Mouse (Mus musculus): ENCODE measurements around the gene Nbl1. TPM values are rescaled to one million over a fixed set of nuclear protein-coding genes. Genes with fewer than 3 reads are reported as not detected.

Gene Nbl1
- total and polyA plus RNA-seq, 3 experiments = 0.89 to 2.0 (median 1.5) TPM

DNA sequence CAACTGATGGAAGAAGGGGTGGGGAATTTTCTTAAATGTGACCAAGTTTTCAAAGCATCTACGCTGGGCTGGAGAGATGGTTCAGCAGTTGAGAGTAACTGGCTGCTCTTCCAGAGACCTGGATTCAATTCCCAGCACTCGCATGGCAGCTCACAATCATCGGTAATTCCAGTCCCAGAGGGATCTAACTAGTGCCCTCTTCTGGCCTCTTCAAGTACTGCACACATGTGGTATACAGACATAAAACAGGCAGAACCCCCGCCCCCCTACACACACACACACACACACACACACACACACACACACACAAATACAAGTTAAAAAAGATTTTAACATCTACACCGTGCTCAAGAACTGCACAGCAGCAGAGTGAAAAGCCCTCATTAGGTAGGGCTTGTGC, 22.9 kb upstream of the Nbl1 start:
- H3K27ac ChIP-seq (ENCODE audit: insufficient read depth, low read depth) = no peak overlapping the region
- H3K79me2 ChIP-seq (replicated peaks; ENCODE audit: control insufficient read depth, extremely low read depth, insufficient read depth, poor library complexity, severe bottlenecking) = peaks cover 91% of the 10 kb centered on the region
- no peak overlapping the region for H3K4me3 ChIP-seq (replicated peaks in 1 of 3; ENCODE audit: low read depth in 2 of 3, low read length in 2 of 3, poor library complexity in 1 of 3)
- in situ Hi-C loops (cut with MboI; ENCODE audit: low pct_ligation_motif_present, low pct_unique_long_range_greater_than_20kb, low sequenced_read_pairs) = no loop called here
- dilution Hi-C loops (cut with MboI; ENCODE audit: extremely low pct_ligation_motif_present, extremely low pct_unique_long_range_greater_than_20kb, low sequenced_read_pairs) = no loop called here
- no peak overlapping the region for H3K9ac ChIP-seq (ENCODE audit: insufficient read depth, low read depth)
- H3K4me2 ChIP-seq (ENCODE audit: insufficient read depth, low read depth, poor library complexity, severe bottlenecking) = no peak overlapping the region
- peak; percentile 36 for DNase-seq (ENCODE audit: extremely low read depth)
- TF ChIP-seq CTCF (conservative IDR thresholded peaks at IDR 0.05 in 1 of 2, IDR thresholded peaks at IDR 0.05 in 1 of 2; ENCODE audit: low read depth in 2 of 2, low read length in 2 of 2) (peak; percentile 29 to 32; a peak in 3 of 4 replicates), GABPA (IDR thresholded peaks at IDR 0.05; ENCODE audit: insufficient replicate concordance, low read depth, low read length) (no peak)
- H3K27me3 ChIP-seq (replicated peaks) = no peaks in the 10 kb centered on the region
- peaks cover 2 to 57% of the 10 kb centered on the region in 2 experiments; a peak in 3 of 4 replicates for H3K4me1 ChIP-seq (ENCODE audit: control insufficient read depth in 1 of 2, insufficient read depth in 2 of 2)
- H3K36me3 ChIP-seq (replicated peaks in 1 of 2; ENCODE audit: control insufficient read depth in 1 of 2, insufficient read depth in 1 of 2, low read length in 1 of 2) = peaks cover 0 to 60% of the 10 kb centered on the region in 2 experiments
- H3K9me3 ChIP-seq (replicated peaks; ENCODE audit: low read length) = no peaks in the 10 kb centered on the region

- peaks cover 5 to 48% of the 10 kb centered on the region in 2 experiments for H3K4me1 ChIP-seq (ENCODE audit: control insufficient read depth in 1 of 2, insufficient read depth in 2 of 2)
- no peak overlapping the region for H3K27ac ChIP-seq (ENCODE audit: insufficient read depth, low read depth)
- no peaks in the 10 kb centered on the region for H3K27me3 ChIP-seq (replicated peaks)
- DNase-seq (ENCODE audit: extremely low read depth) = no peak
- no peak overlapping the region for H3K4me2 ChIP-seq (ENCODE audit: insufficient read depth, low read depth, poor library complexity, severe bottlenecking)
- no peaks in the 10 kb centered on the region for H3K9me3 ChIP-seq (replicated peaks; ENCODE audit: low read length)
- TF ChIP-seq MEF2A (IDR thresholded peaks at IDR 0.05; ENCODE audit: borderline replicate concordance, low read depth, low read length) (no peak), BHLHE40 (IDR thresholded peaks at IDR 0.05; ENCODE audit: low read depth, low read length) (no peak), KAT2A (IDR thresholded peaks at IDR 0.05; ENCODE audit: insufficient replicate concordance, low read length) (no peak), PAX5 (IDR thresholded peaks at IDR 0.05; ENCODE audit: low read length) (no peak), GABPA (IDR thresholded peaks at IDR 0.05; ENCODE audit: insufficient replicate concordance, low read depth, low read length) (no peak), MAX (IDR thresholded peaks at IDR 0.05; ENCODE audit: low read length) (no peak), NELFE (IDR thresholded peaks at IDR 0.05; ENCODE audit: low read depth, low read length) (no peak), USF1 (IDR thresholded peaks at IDR 0.05; ENCODE audit: low read depth, low read length) (no peak), E2F4 (IDR thresholded peaks at IDR 0.05; ENCODE audit: insufficient replicate concordance, low read depth, low read length) (no peak), JUND (conservative IDR thresholded peaks at IDR 0.05; ENCODE audit: low read depth, low read length) (no peak), JUN (IDR thresholded peaks at IDR 0.05; ENCODE audit: insufficient read depth, low read depth, low read length) (no peak), POLR2AphosphoS2 (IDR thresholded peaks at IDR 0.05; ENCODE audit: low read depth, low read length) (no peak), CHD1 (IDR thresholded peaks at IDR 0.05; ENCODE audit: low read depth, low read length) (no peak), EP300 (IDR thresholded peaks at IDR 0.05; ENCODE audit: low read length) (no peak), RAD21 (IDR thresholded peaks at IDR 0.05; ENCODE audit: low read depth, low read length) (no peak), TCF12 (IDR thresholded peaks at IDR 0.05; ENCODE audit: low read depth, low read length) (no peak)
- H3K9ac ChIP-seq (ENCODE audit: insufficient read depth, low read depth) = no peak overlapping the region
- H3K79me2 ChIP-seq (replicated peaks; ENCODE audit: control insufficient read depth, extremely low read depth, insufficient read depth, poor library complexity, severe bottlenecking) = peaks cover 76% of the 10 kb centered on the region
- dilution Hi-C loops (cut with MboI; ENCODE audit: extremely low pct_ligation_motif_present, extremely low pct_unique_long_range_greater_than_20kb, low sequenced_read_pairs) = no loop called here
- in situ Hi-C loops (cut with MboI; ENCODE audit: low pct_ligation_motif_present, low pct_unique_long_range_greater_than_20kb, low sequenced_read_pairs) = no loop called here
- no peak overlapping the region for H3K4me3 ChIP-seq (replicated peaks in 1 of 3; ENCODE audit: low read depth in 2 of 3, low read length in 2 of 3, poor library complexity in 1 of 3)
- peaks cover 0 to 68% of the 10 kb centered on the region in 2 experiments for H3K36me3 ChIP-seq (replicated peaks in 1 of 2; ENCODE audit: control insufficient read depth in 1 of 2, insufficient read depth in 1 of 2, low read length in 1 of 2)
Measured at GRCm38 (mm10) chr4:139112482-139112881, 19.7 kb upstream of the Nbl1 start.
